Mouse (Mus musculus) MN1 (cell line): ENCODE data around the gene Slf2.

Experiments used
- DNase-seq: peaks from one replicate; pipeline ENCODE4 v3.0.0-alpha.2; 2016; ENCODE audit warnings: low spot score

The Slf2 gene

DNA sequence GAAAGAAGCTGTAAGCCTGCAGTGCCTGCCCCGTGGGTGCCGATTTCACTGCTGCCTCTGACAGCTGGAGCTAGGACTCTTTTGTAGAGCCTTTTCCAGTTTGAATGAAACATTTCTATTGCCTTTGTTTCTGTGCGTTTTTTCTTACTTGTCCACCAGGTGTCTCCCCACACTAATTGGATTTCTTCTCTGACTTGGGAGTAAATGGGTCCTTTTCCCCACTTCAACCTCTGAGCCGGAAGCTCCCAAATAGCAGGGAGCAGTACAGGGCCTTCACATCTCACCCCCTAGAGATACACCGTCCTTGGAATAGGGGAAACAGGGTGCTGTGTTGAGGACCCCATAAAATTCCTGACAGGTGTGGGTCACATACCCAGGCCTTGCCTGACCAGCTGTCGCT is 81.7 kb downstream of the Slf2 start:
- peak; percentile 53 for DNase-seq

DNA sequence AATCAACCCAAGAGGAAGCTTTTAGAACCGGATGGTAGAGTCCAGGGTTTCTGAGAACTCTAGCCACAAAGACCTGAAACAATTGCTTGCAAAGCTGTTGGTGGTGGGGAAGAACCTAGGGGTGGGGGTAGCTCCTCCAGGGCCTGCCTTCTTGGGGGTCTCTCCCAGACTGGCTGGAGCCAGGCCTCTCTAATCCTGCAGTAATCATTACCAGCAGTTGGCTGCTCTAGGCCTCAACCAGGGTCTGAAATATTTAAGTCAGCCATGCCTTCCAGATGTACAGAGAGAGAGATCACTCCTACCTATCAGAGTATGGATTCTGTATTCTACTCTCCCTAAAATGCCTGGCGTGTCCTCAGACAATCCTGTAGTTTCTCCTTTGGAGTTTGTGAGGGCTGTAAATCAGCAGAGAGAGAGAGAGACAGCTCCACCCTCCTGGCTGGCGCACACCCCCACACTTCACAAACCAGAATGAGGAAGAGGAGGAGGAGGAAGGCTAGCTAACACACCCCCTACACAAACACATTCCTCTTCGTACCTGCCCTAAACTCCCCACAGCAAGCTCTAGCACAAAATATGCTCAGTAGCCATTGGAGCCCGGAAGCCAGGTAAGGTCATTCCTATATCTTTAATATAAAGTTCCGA is 82.8 kb downstream of the Slf2 start:
- DNase-seq, result no peak

DNA sequence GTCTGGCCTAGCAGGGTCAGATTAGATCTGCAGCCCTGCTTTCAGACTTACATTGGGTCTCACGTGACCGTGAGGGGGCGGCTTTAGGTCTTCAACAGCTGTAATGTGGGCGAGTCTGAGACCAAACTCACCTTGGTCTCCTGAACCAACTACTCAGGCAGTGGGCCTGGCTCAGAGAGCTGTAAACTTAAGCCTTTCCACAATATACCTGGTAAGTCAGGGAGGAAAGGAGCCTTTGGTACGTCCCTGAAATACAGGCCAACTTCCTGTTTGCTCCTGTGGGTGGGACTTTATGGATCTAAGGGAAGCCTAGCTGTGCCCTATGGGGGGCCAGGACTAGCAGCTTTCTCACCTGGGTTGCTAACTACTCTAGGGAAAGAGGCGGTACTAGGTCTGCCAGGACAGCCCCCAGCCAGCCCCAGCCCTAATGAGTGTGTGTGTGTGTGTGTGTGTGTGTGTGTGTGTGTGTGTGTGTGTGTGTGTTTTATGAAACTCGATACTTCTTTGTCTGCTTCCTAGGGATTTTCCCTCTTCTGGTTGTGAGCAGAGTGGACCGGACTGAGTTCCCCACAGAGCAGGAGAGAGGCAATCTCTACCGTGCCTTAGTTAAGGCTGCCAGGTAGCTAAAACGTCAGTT is 83.5 kb downstream of the Slf2 start, which contains the start of gene Lzts2:
Lzts2 (plus strand) TSS at position 80 of the 637 bp plus-strand sequence.
- no peak for DNase-seq

DNA sequence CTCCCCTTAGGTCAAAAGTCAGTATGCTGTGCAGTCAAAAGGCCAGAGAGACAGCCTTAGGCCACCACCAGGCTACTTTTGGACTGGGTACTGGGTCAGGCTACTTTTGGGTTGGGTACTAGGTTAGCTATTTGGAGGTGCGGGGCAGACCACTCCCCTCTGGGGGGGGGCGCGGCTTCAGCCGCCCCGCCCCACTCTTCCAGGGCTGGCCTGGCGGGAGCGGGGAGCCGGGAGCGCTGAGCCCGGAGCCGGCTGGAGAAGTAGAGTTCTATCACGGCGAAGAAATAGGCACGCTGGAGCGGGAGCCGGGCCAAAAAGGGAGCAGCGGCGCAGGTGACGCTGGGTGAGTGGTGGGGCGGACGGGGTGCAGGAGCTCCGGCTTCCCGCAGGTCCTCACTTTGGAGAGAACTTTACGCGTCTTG is 84.0 kb downstream of the Slf2 start:
- DNase-seq, result peak; percentile 42

DNA sequence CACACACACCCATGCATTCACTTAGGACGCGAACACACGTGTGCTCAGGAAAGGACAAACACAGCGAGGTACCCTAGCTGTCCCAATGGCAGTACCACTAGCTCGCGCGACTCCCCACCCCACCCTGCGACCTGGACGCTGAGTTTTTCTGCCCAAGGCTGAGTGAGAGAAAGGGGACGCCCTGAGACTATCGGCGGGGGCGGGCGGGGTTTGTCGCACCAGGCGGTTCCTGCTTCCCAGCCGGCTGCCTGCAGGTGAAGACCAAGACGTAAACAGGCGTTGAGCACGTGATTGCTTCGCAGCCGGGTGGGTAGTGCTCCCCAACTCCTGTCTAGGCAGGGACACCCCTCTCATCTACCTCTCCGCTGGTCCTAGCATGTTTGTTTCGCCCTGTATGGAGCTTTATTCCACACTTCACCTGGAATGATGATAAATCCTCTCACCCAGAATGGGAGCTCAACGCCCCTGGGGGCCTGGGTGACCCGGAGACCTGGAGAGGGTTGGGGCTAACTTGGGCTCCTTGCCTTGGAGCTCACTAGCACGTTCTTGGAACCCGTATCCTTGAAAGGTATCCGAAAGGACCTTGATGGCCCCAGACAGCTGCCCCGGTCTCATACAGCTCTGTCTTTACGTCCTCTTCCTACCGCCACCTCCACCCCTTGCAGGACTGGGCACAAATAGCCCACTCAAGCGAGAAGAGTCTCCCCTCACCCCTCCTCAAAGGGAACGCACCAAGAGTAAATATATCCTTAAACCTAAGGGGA is 84.7 kb downstream of the Slf2 start:
- DNase-seq, result peak; percentile 41

DNA sequence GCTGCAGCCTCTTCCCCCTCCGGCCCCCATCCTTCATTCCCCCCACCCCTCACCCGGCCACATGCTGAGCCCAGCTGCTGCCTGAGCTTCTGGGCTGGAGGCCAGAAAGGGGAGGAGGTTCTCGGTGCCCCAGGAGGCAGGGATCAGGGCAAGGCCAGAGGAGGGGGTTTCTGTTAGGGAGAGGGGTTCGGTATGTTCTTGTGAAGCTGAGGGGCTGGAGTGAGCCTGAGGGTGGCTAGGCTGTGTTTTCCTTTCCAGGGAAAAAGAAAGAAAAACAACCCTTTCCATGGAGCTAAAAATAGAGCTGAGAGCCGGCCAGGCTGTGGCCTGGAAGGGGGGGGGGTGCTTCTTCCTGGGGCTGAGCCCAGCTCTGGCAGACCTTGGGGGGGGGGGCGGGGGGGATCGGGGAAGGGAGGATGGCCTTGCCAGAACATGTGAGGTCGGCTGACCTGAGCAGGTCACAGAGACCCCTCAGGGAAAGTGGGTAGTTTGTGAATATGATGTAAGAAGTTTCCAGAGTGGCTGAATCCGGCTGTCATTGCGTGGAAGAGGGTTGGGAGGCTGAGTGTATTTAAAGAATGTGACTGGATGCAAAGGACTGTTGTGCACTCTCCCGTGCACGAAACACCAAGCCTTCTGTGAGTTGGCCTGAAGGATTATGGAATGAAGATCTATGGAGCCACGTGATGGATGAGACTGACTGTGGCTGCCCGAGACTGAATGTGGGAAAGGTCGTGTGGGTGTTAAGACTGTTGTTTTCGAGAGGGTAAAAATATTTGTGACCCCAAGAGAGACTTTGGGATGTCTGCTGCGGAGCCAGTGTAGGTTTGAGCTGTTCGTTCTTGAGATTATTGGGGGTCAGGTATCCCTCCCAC is 85.6 kb downstream of the Slf2 start:
- DNase-seq, result peak; percentile 65

DNA sequence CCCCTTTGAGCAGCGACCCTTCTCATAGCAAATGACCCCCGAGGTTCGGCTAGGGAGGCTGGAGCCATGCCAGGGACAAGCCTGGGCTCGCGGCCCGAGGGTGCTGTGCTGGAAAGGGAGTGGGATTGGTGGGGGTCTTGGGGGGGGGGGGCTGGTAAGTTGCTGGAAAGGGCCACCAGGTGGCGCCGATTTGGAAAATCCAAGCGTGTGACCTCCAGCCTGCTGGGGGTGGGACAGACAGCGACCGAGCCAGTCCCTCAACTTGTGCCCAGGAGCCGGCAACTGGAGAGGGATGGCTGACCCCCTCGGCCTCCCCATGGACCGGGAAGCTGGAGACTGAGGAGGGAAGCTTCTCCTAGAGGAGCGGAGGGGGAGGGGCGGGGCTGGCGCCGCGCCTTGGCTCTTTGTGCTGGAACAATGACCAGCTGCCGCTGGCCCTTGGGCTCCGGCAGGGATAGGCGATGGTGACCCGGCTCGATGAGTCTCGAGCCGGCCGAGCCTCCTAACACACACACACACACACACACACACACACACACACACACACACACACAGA is 86.3 kb downstream of the Slf2 start:
- DNase-seq, result peak; percentile 74

DNA sequence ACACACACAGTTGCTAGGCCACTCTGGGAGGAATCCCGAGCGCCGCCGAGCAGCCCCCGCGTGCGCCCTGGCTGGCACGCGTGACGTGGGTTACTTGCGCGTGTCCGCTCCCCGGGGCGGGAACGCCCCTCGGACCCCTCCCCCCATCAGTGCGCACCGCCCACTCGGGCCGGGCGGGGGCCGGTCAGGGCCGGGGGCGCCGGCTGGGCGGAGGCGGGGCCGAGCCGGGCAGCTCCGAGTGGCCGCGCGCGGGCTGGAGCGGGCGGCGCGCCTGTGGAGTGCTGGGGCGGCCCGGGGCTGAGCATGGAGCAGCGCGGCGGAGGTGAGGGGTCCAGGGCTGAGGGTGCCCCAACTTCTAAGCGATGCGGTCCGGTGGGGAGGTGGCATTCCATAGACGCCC is 87.0 kb downstream of the Slf2 start:
- DNase-seq, result peak; percentile 80

DNA sequence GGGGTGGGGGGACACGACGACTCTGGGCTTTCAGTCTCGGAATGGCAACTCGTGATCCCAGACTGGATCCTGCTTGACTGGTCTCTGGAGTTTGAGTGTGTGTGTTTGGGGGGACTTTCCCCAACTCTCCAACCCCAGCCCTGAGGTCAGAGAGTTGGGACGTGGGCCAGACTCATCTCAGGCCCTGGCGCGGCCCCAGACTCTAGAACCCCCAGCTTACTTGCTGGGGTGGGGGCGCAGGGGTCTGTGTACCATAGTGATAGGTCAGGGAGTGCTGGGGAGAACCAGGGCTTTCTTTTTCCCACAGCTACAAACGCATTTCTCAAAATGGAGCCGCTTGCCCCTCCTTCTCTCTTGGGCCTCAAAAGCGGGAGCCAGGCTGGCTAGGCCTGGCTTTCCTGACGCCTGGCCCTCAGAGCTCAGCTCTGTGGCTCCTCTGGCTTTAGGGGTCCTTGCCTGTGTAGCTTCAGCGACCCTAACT is 87.4 kb downstream of the Slf2 start:
- no peak for DNase-seq

DNA sequence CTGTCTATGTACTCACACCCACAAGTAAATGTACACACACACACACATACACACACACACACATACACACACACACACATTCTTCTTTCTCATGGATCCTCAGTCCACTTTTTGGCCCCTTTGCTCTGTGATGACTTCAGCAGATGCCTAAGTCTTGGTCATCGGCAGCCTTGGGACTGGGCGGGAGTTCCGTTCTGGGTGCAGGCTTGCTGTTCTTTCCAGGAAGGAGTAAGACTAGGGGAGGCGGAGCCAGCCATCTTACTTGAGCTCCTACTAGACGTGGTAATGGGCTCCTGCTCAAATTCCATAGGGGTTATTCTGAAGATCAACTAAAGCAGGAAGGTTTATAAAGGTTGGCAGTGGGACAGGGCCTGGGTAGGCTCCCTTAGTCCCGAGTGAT is 89.4 kb downstream of the Slf2 start:
- no peak for DNase-seq

DNA sequence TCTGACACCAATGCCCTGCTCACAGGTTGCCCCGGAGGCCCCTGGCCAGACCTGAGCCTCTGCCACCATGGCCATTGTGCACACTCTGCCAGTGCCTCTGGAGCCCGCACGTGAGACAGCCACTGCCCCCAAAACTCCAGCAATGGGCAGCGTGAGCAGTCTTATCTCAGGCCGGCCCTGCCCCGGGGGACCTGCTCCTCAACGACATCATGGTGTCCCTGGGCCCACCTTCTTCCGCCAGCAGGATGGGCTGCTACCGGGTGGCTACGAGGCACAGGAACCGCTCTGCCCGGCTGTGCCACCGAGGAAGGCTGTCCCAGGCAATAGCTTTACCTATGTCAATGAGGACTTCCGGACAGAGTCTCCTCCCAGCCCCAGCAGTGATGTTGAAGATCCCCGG is 90.4 kb downstream of the Slf2 start:
- no peak for DNase-seq

DNA sequence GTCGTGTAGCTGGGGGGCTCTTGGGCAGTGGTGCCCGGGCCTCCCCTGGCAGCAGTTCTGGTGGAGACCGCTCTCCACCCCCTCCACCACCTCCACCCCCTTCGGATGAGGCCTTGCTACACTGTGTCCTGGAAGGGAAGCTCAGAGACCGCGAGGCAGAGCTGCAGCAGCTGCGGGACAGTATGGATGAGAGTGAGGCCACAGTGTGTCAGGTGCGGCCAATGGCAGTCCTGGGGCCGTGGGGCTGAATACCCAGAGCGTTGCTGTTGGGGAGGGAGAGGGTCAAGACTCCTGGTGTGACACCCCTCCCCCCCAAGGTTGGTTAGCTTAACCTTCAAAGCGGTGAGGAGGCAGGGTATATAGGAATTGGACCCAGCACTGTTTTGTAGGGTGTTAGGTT is 93.0 kb downstream of the Slf2 start:
- DNase-seq, result no peak

DNA sequence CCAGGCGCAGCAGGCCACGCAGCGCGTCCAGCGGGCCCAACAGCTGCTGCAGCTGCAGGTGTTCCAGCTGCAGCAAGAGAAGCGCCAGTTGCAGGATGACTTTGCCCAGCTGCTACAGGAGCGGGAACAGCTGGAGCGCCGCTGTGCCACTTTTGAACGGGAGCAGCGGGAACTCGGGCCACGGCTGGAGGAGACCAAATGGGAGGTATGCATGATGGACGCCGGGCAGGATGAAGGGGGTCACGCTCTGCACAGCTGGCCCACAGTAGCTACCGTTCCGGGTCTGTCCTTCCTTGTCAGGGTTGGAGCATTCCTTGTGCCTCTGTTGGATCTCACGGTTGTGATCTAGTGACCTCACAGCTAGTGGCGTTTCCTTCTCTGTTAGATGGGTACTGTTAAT is 93.8 kb downstream of the Slf2 start:
- DNase-seq, result no peak

DNA sequence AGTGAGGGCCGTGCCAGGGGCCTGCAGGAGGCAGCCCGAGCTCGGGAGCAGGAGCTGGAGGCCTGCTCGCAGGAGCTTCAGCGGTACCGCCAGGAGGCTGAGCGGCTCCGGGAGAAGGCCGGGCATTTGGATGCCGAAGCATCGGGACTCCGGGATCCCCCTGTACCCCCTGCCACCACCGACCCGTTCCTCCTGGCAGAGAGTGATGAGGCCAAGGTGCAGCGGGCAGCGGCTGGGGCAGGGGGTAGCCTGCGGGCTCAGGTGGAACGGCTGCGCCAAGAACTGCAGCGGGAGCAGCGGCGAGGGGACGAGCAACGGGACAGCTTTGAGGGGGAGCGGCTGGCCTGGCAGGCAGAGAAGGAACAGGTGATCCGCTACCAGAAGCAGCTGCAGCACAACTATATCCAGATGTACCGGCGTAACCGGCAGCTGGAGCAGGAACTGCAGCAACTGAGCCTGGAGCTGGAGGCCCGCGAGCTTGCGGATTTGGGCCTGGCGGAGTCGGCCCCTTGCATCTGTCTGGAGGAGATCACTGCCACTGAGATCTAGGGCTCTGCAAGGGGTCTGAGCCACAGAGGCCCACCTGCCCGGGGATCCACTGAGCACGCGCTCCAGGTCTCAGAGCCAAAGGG is 95.1 kb downstream of the Slf2 start:
- no peak for DNase-seq

DNA sequence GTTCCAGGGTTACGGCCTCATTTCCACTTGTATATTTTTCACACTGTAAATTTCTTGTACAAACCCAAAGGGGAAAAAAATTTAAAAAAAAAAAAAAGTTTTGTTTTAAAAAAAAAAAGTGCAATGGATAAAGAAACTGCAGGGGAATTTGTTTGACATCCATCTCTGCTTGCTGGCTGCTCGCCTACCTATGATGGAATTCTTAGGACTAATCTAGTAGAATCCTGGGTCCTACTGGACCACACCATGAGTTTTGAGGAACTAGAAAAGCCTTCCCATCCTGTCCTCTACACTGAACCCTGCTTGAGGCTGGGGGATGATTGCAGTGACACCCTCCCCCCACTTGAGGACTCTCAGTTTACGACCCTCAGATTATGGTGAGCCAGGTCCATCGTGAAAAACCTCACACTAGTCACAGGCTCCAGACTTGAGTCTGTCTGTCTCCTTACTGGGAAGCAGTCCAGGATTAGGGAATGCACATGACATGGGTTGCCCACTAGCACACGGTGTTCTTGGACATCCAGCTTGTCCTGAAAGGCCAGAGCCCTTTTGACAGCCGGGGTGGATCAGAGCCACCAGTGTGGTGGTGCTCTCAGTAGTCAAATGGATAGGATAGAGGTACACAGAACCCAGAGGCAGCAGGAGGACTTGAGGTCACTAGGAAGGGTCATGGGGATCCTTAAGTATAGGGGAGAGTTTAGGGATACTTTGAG is 96.2 kb downstream of the Slf2 start:
- no peak for DNase-seq

DNA sequence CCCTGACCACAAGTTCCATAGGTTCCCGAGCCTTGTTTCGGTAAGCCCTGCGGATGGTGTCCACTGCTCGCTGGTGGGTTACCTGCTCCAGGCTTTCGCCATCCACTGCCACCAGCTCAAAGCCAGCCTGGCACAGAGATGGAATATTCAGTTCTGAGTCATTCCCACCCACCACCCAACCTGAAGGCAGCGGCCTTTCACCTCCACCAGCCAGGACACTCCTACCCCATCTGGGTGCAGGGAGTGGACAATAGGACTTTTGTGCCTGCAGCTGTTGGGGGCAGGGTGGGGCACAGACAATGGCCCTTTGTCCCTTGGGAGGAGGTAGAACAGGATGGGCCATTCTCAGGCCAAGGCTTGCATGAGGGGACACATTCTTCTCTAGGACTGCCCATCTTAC is 96.9 kb downstream of the Slf2 start:
- DNase-seq, result no peak

DNA sequence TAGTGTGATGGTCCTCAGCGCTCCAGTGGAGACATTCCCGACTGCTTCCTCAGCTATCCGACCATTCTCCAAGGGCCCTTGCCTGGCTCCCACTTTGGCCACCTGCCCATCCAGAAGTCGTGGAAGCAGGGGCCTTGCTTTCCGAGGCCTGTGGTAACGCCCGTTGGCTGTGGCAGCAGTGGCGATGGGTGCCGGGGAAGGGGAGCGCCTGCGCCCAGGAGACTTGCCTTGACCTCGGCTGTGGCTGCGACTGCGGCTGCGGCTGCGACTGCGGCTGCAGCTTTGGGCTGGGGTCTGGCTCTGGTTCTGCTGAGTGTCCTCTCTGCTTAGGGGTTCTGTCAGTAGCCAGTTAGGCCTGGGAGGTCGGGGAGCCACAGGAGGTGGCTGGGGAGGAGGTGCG is 97.8 kb downstream of the Slf2 start:
- DNase-seq, result no peak

DNA sequence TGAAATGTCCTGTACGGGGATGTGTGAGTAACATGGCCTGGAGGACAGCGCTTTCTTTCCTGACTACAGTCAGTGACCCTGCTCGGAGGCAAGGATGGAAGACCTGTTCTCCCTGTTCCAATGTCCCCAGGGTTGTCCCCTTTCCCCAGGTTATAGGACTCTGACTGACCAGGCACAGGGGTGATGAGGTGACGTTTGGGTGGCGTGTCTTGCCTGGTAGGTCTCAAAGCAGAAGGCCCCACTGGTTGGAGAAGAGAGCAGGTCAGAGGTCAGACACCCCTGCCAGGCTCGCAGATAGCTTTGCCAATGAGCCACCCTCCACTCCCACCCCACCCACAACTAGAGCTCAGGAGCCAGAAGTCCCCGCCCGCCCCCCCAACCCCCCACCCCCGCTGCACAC is 98.6 kb downstream of the Slf2 start:
- no peak for DNase-seq

DNA sequence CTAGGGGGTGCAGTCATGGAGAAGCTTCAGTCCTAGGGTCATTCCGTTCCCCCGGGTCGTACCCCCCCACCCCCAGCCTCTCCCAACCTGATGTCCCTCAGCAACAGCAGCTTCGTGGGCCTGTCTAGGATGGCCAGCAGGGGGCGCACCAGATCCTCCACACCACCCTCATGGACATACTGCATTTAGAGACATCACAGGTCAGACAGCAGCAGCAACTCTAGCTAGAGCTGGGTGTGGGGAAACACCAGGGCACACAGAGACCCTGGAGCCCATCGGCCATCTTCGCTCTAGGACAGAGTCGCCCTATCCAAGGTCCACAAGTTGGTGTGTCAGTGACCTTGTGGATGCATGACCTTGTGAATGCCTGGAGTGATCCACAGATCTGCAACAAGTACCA is 99.2 kb downstream of the Slf2 start:
- DNase-seq, result no peak
